Mouse (Mus musculus) ES-E14 (cell line): ENCODE results near the gene Irf1.

ENCODE experiments used
- CHD2 ChIP-seq: IDR thresholded peaks from 2 replicates; pipeline ENCODE4 v1.6.1; 2014; ENCODE audit warnings: mild to moderate bottlenecking, low read depth, low read length, inconsistent platforms
- HCFC1 ChIP-seq: IDR thresholded peaks from 2 replicates; pipeline ENCODE4 v1.6.1; 2012; ENCODE audit warnings: low read length, inconsistent platforms, borderline replicate concordance; ENCODE audit not compliant: insufficient read depth
- MAFK ChIP-seq: IDR thresholded peaks from 2 replicates; pipeline ENCODE4 v1.6.1; 2014; ENCODE audit warnings: mild to moderate bottlenecking, low read depth, low read length, inconsistent platforms; ENCODE audit not compliant: insufficient read depth
- ZC3H11A ChIP-seq: IDR thresholded peaks from 2 replicates; pipeline ENCODE4 v1.6.1; 2012; ENCODE audit warnings: low read depth, mild to moderate bottlenecking, inconsistent platforms, low read length, borderline replicate concordance
- ZNF384 ChIP-seq: IDR thresholded peaks from 2 replicates; pipeline ENCODE4 v1.6.1; 2012; ENCODE audit warnings: low read depth, low read length, inconsistent platforms

- no peak for TF ChIP-seq ZNF384
- no peak for TF ChIP-seq ZC3H11A
- TF ChIP-seq HCFC1 = no peak
- TF ChIP-seq MAFK = no peak
- TF ChIP-seq CHD2 = no peak
These were observed 30.2 kb downstream of the Irf1 start for GRCm38 (mm10) chr11:53800036-53800435.
